Mouse (Mus musculus) cerebellum, adult 2 months (tissue): ENCODE results near the gene Rnf19b.

Source experiments
- CTCF ChIP-seq: fragments of 200-500 bp; IDR thresholded peaks from 2 replicates; pipeline ENCODE4 v1.5.1; 2011; ENCODE audit warnings: low read depth, mild to moderate bottlenecking, control low read depth, low read length, moderate library complexity, borderline replicate concordance; ENCODE audit not compliant: insufficient read depth
- POLR2A ChIP-seq: fragments of 200-500 bp; IDR thresholded peaks from 2 replicates; pipeline ENCODE4 v1.6.1; 2011; ENCODE audit warnings: low read length, control low read depth, borderline replicate concordance; ENCODE audit not compliant: insufficient read depth

DNA sequence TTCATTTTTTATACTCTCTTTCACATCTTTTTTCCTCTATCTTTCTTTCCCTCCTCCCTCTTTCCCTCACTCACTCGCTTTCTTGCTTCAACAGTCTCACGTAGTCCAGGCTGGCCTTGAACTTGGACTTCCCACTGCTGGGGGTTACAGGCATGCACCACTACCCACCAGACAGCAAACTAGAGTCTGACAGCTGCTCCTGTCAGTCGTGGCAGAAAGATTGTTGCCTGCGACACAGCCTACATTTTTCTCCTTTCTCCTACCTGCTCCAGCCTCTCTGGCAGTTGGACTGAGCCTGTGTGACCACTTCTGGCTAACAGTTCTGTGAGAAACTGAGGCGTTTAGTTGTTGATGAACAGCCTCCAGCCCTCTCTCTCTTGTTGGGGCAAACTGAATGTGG is 2.5 kb upstream of the Rnf19b start:
- TF ChIP-seq POLR2A (no peak), CTCF (no peak)
